Mouse (Mus musculus): ENCODE data around the gene Nop14.
"Not testable (repeated sequence)": the region's sequence is repeated elsewhere in the genome, so short reads cannot be mapped to it uniquely, and the experiment has no call there.

Gene Nop14

GRCm38 (mm10) chr5:34632996-34633395 is 27.0 kb downstream of the Nop14 start:
- no peak for ATAC-seq (ENCODE audit: low TSS enrichment)

- ATAC-seq (ENCODE audit: low TSS enrichment) = no peak
Measured at GRCm38 (mm10) chr5:34609966-34610365, 50.0 kb downstream of the Nop14 start.

DNA sequence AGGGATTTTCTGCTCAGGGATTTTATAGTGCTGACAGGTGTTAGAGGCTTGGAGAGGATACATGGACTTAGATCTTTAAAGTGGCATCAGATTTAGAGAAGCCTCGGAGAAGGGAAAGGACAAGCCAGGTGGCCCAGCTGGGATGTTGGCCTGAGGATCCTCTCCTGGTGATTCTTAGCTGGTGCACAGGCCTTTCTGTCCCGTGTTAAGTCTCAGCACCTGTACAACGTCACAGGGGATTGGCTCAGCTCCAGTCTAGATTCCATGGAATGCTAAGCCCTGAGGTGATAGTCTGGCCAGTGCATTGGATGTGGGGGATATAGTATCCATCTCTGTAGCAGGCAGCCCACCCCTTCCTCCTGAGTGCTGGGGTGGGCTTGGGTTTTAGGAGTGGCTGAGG is 51.7 kb downstream of the Nop14 start:
- ATAC-seq (ENCODE audit: low TSS enrichment) = no peak

DNA sequence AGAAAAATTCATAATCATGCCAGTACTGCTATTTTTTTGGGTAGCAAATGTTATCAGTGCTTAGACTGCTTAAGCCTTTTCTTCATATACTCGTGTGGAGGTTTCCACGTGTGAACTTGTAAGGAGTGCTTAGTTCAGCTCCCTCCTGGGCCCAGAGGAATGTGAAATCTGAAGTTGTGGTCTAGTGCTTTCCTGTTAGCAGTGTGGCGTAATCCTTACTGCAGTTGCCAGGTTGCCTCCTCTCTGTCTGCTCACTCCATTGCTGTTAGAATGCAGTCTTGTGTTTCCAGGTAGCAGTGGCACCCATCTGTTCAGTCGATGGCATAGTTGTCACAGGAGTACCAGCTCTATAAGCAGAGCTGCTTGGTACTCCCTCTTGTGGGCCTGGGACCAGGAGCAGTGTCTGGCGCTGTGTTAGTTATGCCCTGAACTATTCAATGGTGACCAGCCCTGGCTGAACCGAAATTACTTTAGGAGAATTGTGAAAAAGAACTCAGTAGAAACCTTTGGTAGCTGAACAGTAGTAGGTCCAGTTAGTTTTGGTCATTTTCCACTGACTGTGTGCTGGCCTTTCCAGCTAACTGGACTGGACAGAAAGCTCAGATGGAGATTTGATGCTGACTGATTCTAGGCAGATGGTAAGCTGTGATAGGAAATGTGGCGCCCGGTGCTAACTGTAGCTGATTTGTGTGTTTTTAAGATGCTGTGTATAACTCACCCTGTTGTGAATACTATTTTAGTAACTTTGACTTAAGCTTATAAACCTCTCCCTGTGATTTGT is 52.7 kb downstream of the Nop14 start:
- ATAC-seq (ENCODE audit: low TSS enrichment) = peak; percentile 66

DNA sequence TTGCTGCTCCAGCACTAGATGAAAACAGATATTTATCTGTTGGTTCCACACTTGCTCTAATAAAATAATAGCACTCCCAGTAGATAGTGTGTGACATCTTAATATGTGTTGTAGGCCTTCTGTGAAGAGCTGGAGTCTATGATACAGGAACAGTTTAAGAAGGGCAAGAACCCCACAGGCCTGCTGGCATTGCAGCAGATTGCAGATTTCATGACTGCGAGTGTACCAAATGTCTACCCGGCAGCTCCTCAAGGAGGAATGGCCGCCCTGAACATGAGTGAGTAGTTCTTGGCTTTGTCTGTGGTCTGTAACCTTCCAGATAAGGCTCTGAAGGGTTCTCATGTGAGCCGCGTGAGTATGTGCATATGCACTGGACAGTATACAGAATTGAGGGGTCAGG is 55.4 kb downstream of the Nop14 start:
- ATAC-seq (ENCODE audit: low TSS enrichment) = no peak

GRCm38 (mm10) chr5:34593202-34593727 is 66.7 kb downstream of the Nop14 start:
- no peak for ATAC-seq (ENCODE audit: low TSS enrichment)

DNA sequence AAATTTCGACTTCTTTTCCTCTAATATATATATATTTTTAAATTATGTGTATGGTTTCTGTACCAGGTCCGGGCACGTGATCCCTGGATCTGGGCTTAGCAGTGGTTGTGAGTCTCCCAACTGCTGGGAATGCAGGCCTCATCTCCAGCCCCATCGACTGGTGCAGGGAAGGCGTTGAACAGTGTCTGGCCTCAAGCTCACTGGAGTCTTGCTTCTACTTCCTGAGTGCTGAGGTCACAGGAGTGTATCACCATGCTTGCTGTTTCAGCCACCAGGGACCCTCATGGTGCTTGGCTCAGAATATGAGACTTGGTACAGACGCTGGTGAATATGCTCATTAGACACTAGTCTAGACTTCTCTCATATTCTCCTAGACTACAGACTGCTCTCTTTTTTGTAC is 67.3 kb downstream of the Nop14 start:
- ATAC-seq (ENCODE audit: low TSS enrichment) = no peak

- ATAC-seq (ENCODE audit: low TSS enrichment) = not testable (repeated sequence)
Measured at GRCm38 (mm10) chr5:34592224-34592623, 67.7 kb downstream of the Nop14 start.

GRCm38 (mm10) chr5:34591388-34592004 is 68.5 kb downstream of the Nop14 start:
- peak; percentile 62 for ATAC-seq (ENCODE audit: low TSS enrichment)

DNA sequence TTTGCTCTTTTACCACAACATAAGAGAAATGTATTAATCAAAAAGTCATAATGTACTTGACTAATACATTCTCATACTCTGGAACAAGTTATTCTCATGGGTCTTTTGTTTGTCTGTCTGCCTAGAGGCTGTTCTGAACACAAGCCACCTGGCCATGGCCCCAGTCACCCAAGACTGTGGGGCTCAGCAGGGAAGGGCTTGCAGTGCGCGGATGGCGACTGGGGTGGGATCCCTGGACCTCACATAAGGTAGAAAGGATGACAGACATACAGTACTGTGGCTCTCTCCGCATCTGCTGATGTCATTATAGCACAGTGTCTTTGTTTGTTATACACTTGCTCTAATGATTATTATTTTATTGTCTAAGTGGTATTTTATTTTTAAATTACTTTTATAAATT is 69.2 kb downstream of the Nop14 start:
- no peak for ATAC-seq (ENCODE audit: low TSS enrichment)

GRCm38 (mm10) chr5:34590059-34590458 is 69.9 kb downstream of the Nop14 start:
- ATAC-seq (ENCODE audit: low TSS enrichment) = no peak
